Mouse (Mus musculus) testis, adult 2 months (tissue): Measurements from ENCODE around the gene Gm37240.

ENCODE experiments used
- CTCF ChIP-seq: fragments of 200-500 bp; IDR thresholded peaks from 2 replicates; pipeline ENCODE4 v1.5.1; 2012; ENCODE audit warnings: low read depth, mild to moderate bottlenecking, inconsistent platforms, low read length, moderate library complexity; ENCODE audit not compliant: control insufficient read depth, insufficient read depth, insufficient replicate concordance
- POLR2A ChIP-seq: fragments of 200-500 bp; IDR thresholded peaks from 2 replicates; pipeline ENCODE4 v1.6.1; 2012; ENCODE audit warnings: low read depth, mild to moderate bottlenecking, inconsistent platforms, low read length, moderate library complexity; ENCODE audit not compliant: control insufficient read depth

DNA sequence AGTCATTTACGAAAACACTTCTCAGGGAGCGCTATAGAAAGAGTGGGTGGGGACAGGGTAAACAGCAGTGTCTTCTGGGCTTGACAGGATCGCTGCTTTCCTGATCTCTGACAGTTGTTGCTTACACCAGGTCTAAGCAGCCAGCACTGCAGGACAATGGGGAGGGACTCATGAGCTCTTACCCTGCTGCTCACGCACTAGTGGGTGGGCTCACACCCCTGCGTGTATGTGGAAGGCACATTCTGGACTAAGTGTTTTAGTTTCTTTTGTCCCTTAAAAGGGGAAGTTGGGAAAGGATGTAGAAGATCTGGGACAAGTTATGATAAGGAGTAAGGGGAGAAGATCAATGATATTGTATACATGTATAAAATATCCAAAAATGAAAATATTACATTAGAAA lies 1354.1 kb downstream of the Gm37240 start:
- TF ChIP-seq POLR2A, result no peak
- TF ChIP-seq CTCF, result no peak
